Mouse (Mus musculus): ENCODE results near the gene Krtap28-13.

Gene Krtap28-13

DNA sequence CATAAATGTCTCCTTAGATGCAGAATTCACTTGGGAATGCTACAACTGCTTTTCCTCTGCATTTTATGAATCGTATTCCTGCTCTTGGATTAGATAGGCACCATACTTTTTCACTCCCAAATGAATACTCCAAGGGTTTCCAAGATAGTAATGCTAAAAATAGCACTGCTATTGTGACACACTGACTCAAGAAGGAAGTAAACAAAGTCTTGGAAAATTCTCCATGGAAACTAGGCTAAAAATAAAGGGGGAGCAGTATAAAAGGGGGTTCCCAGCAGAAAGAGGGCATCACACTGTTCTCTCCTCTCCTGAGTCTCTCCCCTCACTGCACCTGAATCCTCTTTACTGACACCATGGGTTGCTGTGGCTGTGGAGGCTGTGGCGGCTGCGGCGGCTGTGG lies at the start of gene Krtap28-13:
TSS of gene Krtap28-13 (plus strand) at position 288 of the 400 bp plus-strand sequence.
- DNase-seq (ENCODE audit: low read depth) = no peak

DNA sequence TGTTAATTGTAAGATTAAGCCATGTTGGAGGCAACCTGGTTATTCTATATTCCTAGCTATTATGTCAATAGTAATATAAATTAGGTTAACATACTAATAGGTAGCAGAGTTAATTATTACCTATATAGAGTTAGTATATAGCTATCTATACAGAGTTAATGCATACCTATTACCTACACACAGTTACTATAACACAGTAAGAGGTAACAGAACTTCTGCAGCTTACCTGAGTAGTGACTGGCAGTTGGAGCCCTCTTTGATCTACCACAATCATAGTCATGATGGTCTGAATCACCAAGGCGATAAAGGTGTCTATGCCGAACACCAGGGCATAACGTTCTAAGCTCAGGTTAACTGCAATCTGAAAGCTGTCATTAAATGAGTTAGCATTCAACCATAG lies 46.3 kb upstream of the Krtap28-13 start:
- no peak for DNase-seq (ENCODE audit: low read depth)

DNA sequence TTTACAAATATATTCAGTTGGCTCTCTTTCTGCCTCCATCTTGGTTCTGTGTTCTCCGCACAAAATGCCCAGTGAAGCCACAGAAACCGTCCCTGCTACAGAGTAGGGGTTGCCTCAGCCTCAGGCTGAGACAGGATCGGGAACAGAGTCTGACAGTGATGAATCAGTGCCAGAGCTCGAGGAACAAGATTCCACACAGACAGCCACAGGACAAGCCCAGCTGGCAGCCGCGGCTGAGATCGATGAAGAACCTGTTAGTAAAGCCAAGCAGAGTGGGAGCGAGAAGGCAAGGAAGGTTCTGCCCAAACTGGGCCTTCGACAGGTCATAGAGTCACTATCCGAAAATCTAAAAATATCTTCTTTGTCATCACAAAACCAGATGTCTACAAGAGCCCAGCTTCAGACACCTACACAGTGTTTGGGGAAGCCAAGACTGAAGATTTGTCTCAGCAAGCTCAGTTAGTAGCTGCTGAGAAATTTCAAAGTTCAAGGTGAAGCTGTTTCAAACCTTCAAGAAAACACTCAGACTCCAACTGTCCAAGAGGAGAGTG lies 45.3 kb upstream of the Krtap28-13 start:
- no peak for DNase-seq (ENCODE audit: low read depth)

DNA sequence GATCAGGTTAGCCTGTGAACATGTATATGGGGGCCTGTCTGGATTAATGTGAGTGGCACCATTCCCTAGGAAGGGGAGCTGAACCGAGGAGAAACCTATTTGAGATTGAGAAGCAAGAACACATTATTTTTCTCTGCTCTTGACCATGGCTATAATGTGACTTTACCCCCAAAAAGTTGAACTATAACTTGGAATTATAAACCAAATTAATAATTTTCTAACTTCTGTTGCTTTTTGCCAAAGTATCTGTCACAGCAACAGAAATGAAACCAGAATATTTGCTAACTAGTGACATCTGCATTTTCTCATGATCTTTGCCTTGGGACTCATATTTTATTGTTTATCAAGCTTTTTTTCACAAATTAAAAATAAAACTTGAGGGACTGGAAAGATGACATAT lies 44.2 kb upstream of the Krtap28-13 start:
- no peak for DNase-seq (ENCODE audit: low read depth)

DNA sequence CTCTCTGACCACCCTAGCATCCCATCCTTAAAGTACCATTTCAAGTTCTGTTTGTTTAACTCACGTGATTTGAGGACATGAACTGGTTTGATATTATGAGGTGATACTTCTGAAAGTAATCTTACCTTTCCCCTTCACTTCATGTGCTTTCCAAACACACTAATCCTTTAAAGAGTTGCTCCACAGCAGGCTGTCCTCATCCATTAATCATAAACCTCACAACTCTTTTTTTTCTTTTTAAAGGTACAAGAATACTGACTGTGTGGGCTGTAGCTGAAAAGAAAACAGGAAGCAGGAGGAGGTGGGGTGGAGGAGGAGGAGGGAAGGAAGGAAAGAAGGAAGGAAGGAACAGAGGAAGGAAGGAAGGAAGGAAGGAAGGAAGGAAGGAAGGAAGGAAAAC lies 28.8 kb upstream of the Krtap28-13 start:
- DNase-seq (ENCODE audit: low read depth) = no peak

DNA sequence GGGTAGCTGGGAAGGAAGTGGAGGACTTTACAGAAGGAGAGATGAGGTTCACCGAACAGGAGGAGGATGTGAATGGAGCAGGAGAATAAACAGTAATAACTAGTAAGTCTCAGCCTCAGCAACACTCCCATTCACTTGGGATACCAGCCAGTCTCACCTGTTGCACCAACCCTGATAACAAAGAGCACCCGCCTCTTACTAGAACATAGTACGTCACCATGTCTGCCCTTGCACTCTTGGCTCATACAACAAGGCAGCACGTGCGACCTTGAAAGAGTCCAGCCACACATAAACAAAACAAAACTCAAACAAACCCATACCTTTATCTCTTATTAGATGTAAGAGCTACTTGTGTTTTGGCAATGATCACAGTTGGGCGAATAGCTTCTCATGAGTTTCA lies 28.2 kb upstream of the Krtap28-13 start:
- DNase-seq (ENCODE audit: low read depth) = no peak

DNA sequence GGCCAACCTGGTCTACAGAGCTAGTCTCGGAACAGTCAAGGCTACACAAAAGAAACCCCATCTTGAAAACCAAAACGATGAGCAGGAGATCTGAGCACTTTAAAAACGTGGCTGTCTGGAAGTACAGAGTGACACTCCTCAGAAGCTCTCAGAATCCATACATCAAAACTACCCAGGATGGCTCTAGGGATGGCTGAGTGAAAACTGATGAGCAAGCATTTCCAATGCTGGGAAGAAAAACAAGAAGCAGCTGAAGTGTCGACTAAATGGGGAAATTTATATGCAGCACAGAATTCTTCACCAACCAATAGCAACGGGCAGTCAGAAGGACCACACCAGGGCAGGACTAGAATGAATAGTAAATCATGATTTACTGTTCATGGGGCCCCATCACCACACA lies 26.2 kb upstream of the Krtap28-13 start:
- DNase-seq (ENCODE audit: low read depth) = no peak

DNA sequence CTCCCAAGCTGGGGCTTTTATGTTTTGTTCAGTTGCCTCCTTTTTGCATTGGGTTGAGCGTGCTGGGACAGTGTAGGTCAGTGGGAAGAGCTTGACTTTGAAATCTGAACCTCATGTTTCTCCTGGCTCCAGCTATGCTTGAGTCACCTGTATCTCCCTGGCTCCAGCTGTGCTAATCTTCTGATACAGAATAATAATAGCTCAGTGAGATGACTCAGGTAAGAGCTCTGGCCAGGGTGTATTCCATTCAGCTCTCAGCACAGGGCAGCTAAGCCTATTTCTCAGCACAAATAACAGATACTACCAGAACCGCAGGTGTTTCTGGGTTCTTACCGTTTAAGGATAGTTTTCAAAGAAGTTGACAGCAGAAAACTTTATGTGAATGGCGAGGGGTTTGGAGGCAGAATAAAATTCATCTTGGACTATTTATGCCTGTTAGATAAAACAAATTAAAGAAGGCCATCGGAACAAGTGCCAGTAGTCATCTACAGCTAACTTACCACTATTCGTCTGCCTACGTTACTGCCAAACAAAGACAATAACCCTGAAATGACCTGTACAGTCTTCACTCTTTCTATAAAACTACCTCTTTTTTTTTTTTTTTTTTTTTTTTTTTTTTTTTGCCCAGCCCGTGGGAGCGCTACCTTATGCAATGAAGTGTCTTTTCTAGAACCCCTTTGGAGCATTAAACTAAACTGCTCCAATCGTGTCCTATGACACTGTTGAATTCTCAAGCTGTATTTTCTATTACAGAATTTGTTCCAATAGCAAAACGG lies 23.6 kb upstream of the Krtap28-13 start:
- no peak for DNase-seq (ENCODE audit: low read depth)

DNA sequence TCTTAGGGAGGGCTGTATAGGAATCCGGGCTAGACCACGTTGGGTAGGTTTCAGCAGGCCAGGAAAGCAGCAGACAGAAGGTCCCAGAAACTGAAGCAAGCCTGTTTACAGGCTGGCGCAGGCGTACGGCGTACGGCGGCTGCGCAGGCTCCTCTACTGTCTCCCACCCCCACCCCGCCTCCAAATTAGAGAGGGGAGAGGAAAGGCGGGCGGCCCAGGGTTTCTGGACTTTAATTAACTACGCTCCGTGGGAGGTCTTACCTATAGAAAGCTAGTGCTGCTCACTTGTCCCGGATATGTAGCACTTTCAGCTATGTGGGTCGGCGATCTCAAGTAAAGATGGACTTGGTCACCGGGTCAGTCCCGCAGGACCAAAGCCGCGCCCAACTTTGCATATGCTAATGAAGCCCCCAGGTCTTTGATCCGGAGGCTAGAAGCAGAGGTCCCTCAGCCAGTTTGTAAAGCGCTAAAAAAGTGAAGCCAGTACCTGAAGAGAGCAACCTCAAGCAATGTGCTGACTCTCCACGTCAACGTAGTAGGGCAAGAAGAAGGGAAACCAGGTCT lies 22.5 kb upstream of the Krtap28-13 start, which contains the start of gene Slc19a3:
TSS of gene Slc19a3 (minus strand) at position 340 of the 564 bp plus-strand sequence.
- DNase-seq (ENCODE audit: low read depth) = no peak

DNA sequence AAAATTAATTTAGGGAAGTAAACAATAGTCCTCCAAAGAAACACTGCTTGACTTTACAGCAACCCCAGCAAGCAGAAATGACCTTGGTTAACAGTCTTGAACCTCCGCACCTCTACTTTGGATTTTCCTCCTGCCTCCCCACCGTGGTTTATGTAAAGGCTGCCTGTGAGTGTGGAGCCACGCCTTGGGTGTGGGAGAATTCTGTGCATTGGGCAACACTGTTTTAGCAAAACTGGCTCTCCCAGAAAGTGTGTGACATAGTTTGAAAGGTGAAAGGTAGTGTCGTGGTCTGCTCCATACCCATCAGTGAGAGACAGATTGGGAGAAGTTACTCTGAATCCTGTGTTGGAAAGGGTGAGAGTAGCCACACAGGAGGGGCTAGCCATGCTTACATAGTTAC lies 21.6 kb upstream of the Krtap28-13 start:
- no peak for DNase-seq (ENCODE audit: low read depth)

DNA sequence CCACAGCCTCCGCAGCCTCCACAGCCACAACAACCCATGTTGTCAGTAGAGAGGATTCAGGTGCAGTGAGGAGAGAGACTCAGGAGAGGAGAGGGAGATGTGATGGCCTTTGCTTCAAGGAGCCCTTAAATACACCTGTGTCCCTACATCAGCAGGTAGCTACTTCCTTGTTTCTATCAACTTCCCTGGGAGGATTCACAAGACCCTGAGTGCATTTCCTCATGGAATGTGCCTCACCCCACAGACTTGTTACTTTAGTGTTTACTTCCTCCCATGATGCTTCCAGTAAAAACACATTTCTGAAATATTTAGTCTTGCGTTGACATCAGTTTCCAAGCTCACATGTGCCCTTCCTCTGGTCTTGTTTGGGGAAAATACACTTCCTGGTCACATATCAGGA lies 18.4 kb upstream of the Krtap28-13 start, which contains the start of gene Krtap28-10:
TSS of gene Krtap28-10 (minus strand) at position 101 of the 400 bp plus-strand sequence.
- no peak for DNase-seq (ENCODE audit: low read depth)

DNA sequence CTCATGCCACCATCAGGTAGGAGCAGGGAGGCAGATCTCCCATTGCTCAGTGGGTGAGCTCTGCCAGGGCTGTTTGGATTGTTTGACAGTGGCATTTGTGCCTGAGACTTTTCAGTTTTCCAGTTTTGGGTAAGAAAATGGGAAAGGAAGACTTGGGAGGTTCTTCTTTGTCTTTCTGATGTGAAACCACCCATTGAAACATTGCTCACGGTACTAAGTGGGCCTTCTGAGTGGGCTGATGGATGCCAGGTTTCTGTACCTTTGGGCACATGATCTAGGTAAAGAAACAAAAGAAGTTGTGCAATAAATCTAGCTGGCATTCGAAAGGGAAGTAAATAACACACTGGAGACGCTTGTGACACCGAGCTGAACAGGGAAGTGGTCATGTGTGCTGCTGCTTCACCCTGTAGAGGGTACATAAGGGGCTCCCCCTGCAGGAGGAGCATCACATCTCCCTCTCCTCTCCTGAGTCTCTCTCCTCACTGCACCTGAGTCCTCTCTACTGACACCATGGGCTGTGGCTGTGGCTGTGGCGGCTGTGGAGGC lies 15.8 kb upstream of the Krtap28-13 start, which contains the start of gene Gm47969:
TSS of gene Gm47969 (plus strand) at position 51 of the 546 bp plus-strand sequence.
- no peak for DNase-seq (ENCODE audit: low read depth)

DNA sequence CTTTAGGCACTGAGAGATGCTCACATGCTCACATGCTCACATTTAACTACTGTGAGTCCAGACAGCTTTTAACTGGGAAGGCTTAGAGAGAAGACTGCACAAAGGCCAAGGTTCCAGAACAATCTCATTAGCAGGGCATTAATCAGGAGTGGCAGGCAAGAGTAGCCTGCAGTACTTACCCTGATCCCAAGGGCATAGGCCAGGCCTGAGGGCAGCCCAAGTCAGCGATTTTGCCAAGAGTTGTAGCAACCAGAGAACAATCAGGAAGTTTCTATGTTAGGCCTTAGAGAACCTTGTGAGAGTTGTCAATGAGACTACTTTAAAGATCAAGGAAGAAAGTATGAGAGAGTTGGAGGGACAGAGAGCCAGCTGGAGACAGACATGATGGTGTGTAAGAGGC lies 2.2 kb upstream of the Krtap28-13 start:
- no peak for DNase-seq (ENCODE audit: low read depth)

DNA sequence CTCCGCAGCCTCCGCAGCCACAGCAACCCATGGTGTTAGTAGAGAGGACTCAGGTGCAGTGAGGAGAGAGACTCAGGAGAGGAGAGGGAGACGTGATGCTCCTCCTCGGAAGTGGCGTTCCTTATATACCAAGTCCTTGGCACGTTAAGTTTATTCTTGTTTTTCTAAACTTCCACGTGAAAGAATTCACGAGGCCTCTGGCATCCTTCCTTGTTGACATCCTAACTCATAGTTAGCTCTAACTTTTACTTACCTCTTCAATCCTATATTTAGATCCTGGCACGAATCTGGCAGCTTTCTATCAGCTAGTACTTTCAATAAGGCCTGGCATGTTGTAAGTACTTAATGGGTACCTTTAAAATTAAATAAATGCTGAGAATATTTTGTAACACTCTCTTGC lies 1.5 kb upstream of the Krtap28-13 start, which contains the start of gene A030005K14Rik:
TSS of gene A030005K14Rik (minus strand) at position 101 of the 400 bp plus-strand sequence.
- no peak for DNase-seq (ENCODE audit: low read depth)

DNA sequence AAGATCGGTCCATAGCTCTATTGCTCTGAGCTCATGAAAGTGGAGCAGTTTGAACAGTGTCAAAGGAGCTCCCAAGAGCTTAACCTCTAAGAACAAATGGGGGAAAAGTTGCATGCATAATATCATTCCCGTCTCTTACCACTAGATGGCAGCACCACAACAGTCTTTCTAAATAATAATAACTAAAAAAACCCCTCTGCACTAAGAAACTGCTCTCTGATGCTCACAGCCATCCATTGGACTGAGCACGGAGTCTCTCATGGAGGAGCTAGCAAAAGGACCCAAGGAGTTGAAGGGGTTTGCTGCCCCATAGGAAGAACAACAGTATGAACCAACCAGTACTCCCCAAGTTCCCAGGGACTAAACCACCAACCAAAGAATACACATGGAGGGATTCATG lies 4.1 kb downstream of the Krtap28-13 start:
- peak; percentile 15 for DNase-seq (ENCODE audit: low read depth)

DNA sequence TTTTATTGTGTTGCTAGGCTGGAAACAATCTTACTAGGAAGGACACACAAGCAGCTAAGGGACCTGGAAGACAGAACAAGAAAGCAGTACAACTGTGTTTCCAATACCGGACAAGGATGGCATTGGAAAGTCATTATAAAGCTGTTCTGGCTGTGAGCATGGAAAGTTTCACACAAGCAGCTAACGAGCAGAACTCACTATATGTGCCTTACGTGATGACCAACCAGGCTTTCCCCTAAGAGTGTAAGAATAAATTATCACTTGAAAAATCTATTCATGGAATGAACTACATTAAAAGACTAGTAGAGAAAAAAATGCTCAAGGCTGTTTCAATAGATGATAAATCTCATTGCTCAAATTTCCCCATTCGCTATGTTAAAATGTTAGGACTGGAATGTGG lies 5.8 kb downstream of the Krtap28-13 start:
- DNase-seq (ENCODE audit: low read depth) = no peak

DNA sequence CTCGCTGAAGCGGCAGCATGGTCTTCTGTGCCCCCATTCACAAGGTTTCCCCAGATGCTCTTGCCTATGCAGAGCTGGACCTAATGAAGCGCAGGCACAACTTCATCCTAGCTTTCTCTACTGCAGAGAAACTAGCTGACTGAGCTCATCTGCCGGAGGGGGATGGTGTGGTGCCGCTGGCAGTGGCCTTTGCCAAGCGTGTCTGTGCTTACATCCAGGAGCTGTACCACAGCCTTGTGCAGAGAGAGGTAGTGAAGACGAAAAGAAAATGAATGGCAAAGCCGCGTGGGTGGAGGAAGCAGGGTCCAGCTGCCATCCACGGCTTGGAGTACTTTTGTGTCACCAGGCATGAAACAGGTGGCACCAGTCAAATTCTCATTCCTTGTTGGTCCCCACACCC lies 6.5 kb downstream of the Krtap28-13 start:
- DNase-seq (ENCODE audit: low read depth) = no peak

DNA sequence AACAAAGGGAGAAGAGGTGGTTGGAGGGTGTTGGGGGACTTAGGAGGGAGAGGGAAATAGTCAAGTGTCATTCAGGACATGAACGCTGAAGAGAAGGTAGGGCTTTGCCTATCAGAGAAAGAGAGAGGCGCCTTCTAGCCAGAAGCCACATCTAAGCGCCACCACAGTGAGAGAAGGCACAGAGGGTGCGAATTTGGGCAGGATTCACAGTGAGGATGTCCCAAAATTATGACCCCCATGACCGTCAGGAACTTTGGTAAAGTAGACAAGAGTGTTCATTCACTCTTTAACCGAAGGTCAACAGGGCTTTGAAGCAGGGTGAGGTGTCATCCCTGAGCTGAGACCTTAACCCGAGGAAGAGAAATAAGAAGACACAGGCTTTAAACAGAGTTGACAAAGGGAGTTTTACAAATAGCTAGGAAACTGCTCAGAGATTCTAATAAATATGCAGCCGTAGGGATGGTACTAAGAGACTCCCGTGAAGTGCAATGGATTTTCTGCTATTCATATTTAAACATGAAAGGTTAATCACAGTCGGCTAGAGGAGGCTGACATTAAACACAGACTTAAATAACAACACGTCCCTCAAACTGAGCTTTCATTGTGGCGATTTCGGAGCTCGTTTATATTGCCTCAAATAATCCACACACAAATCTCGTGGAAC lies 14.9 kb downstream of the Krtap28-13 start:
- DNase-seq (ENCODE audit: low read depth) = no peak

DNA sequence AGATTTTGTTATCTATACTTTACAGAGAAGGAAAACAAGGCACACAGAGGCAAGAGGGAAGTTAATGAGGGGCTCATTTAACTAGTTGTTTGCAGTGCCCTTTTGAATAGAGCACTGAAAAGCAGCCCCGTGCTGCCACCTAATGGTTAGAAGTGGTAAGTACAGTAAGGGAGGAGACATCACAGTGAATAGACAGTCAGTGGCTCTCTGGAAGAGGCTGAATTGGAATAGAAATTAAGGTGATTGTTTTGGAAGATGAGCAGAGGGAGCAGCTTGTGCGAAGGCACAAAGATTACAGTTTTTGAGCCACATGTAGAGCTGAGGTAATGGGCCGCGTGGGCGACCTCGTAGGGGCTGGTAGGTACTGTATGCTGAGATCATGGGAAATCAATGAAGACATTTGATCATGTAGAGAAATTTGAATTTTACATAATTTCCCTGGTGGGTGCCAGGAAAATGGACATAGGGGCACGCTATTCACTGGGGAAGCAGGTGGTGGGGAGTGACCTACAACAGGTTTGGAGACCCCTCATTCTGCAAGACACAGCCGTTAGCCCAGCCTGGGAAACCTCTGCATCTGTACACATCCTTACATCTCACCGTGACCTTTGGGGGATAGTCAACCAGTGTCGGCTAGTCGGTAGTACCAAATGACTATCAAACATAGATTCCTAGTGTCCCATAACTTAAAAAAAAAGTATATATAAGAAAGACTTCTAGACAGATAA lies 15.6 kb downstream of the Krtap28-13 start:
- DNase-seq (ENCODE audit: low read depth) = peak; percentile 32

DNA sequence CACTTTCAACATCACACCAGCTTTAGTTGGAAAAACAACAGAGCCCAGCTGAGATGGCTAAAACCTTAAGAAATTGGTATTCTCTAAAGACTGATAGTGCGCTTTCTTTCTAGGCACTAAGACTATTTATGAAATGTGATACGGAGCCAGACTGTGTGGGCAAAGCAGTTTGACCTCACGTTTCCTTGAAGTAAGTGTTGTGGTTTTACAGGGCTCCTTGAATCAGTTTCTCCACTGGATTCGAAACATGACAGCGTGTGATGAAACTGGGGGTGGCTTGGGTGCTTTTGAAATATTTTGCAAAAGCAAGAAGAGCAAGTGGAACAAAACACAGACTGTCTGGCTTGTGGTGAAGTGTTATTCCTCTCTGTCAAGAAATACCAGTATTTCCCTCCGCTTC lies 16.3 kb downstream of the Krtap28-13 start:
- DNase-seq (ENCODE audit: low read depth) = no peak

DNA sequence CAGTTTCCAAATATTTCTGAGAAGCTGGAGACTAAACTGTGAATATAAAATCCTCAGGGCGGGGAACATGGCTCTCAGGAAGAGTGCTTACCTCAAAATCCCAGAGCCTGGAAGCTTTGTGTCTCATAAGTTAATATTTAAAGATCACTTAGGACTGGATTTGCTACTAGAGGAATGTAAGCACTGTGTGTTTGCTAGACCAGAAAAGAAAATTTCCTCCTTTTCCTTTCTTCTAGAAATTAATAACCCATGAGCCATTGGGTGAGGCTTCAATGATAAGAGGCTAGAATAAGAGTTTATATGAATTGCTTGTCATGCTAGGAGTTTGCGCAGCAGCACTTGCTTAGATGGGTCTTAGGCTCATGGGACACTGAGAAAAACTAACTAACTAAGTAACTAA lies 24.1 kb downstream of the Krtap28-13 start:
- DNase-seq (ENCODE audit: low read depth) = no peak

DNA sequence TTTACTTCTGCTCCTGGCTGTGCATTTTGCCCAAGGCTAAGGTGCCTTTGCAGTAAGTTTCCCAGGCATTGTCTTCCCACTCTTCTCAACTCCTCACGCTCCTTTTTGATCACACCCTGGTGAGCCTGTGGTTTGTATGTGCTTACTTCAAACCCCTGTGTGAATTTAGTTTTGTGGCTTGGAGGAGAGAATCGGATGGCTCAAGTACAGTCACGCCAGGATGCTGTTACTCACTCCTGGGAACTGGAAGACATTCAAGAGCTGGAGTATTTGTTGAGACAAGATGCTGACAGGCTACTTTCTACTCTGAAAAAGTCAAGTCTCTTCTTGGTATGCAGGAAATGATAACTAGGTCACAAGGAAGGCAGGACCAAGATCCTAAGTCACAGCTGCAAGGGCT lies 30.5 kb downstream of the Krtap28-13 start:
- no peak for DNase-seq (ENCODE audit: low read depth)
